Mouse (Mus musculus) ES-Bruce4 (cell line): ENCODE measurements around the gene Gm21304. TPM values are rescaled to one million over a fixed set of nuclear protein-coding genes. Genes with fewer than 3 reads are reported as not detected.

Experiments used
- H3K27ac ChIP-seq: 2 replicates; pipeline ENCODE4 v1.5.1; 2012; ENCODE audit warnings: low read length, inconsistent platforms; ENCODE audit not compliant: insufficient read depth
- H3K27me3 ChIP-seq: 2 replicates; pipeline ENCODE4 v1.6.1; 2012; ENCODE audit warnings: mild to moderate bottlenecking, low read length, inconsistent platforms; ENCODE audit not compliant: control insufficient read depth, poor library complexity, insufficient read depth, severe bottlenecking
- H3K36me3 ChIP-seq: 2 replicates; pipeline ENCODE4 v1.6.1; 2012; ENCODE audit warnings: inconsistent platforms, mild to moderate bottlenecking, low read length, moderate library complexity; ENCODE audit not compliant: control insufficient read depth, poor library complexity, insufficient read depth, severe bottlenecking
- H3K4me1 ChIP-seq: one replicate; pipeline ENCODE4 v1.8.1; 2011; ENCODE audit warnings: low read length; ENCODE audit not compliant: control insufficient read depth, insufficient read depth
- H3K4me3 ChIP-seq: 2 replicates; pipeline ENCODE4 v1.5.1; 2011; ENCODE audit warnings: low read depth, mild to moderate bottlenecking, low read length
- H3K9ac ChIP-seq: 2 replicates; pipeline ENCODE4 v1.6.1; 2012; ENCODE audit warnings: low read depth, mild to moderate bottlenecking, inconsistent platforms; ENCODE audit not compliant: poor library complexity, severe bottlenecking
- H3K9me3 ChIP-seq: replicated peaks from 2 replicates; pipeline ENCODE4 v1.6.1; 2012; ENCODE audit warnings: mild to moderate bottlenecking, low read length, inconsistent platforms; ENCODE audit not compliant: control insufficient read depth, poor library complexity, insufficient read depth, severe bottlenecking
- CTCF ChIP-seq: IDR thresholded peaks from one replicate; pipeline ENCODE4 v1.8.1; 2011; ENCODE audit warnings: low read depth, low read length
- EP300 ChIP-seq: IDR thresholded peaks from 2 replicates; pipeline ENCODE4 v1.6.1; 2011; ENCODE audit warnings: low read depth, low read length; ENCODE audit not compliant: insufficient read depth
- POLR2A ChIP-seq: IDR thresholded peaks from one replicate; pipeline ENCODE4 v1.8.1; 2011; ENCODE audit warnings: low read length; ENCODE audit not compliant: insufficient read depth
- polyA plus RNA-seq: library from polyadenylated mRNA; stranded (reverse); fragments of >200 nt; gene quantifications from 2 replicates; pipeline ENCODE4 v1.2.4, GENCODE M21; 2011; ENCODE audit warnings: low read depth; ENCODE audit not compliant: missing spikeins, insufficient read depth, insufficient read length

Gene Gm21304
- polyA plus RNA-seq, 1 experiment, result not detected

GRCm38 (mm10) chr10:104209655-104210054, 41.3 kb downstream of the Gm21304 start:
- H3K27me3 ChIP-seq, result no peaks in the 10 kb centered on the region
- no peaks in the 10 kb centered on the region for H3K36me3 ChIP-seq
- no peaks in the 10 kb centered on the region for H3K4me1 ChIP-seq
- H3K9me3 ChIP-seq, result no peaks in the 10 kb centered on the region
- H3K27ac ChIP-seq, result no peak overlapping the region
- no peak overlapping the region for H3K4me3 ChIP-seq
- no peak overlapping the region for H3K9ac ChIP-seq
- TF ChIP-seq CTCF (no peak), EP300 (no peak), POLR2A (no peak)

- H3K27me3 ChIP-seq, result no peaks in the 10 kb centered on the region
- no peaks in the 10 kb centered on the region for H3K4me1 ChIP-seq
- H3K9me3 ChIP-seq, result no peaks in the 10 kb centered on the region
- H3K27ac ChIP-seq, result no peak overlapping the region
- H3K9ac ChIP-seq, result no peak overlapping the region
- TF ChIP-seq CTCF, result no peak
- TF ChIP-seq EP300, result no peak
- no peak for TF ChIP-seq POLR2A
- no peak overlapping the region for H3K4me3 ChIP-seq
- no peaks in the 10 kb centered on the region for H3K36me3 ChIP-seq
Observed at GRCm38 (mm10) chr10:104210268-104210990, 42.1 kb downstream of the Gm21304 start.

GRCm38 (mm10) chr10:104214527-104214926, 46.2 kb downstream of the Gm21304 start:
- Histone ChIP-seq H3K27ac (no peak overlapping the region), H3K4me3 (no peak overlapping the region), H3K27me3 (no peaks in the 10 kb centered on the region), H3K36me3 (no peaks in the 10 kb centered on the region), H3K9ac (no peak overlapping the region), H3K4me1 (no peaks in the 10 kb centered on the region), H3K9me3 (no peaks in the 10 kb centered on the region)
- no peak for TF ChIP-seq POLR2A
- TF ChIP-seq EP300, result no peak
- TF ChIP-seq CTCF, result no peak

Other genes with a start within 250 kb of the Gm21304 start
- not detected in 2 replicates for gene Gm21293, start 25.5 kb upstream of the Gm21304 start, polyA plus RNA-seq
- gene Gm6763, start 17.0 kb upstream of the Gm21304 start, polyA plus RNA-seq, result not detected in 2 replicates
- gene Gm8764, start 8.5 kb upstream of the Gm21304 start, polyA plus RNA-seq, result not detected in 2 replicates
- gene Gm21312, start 8.5 kb downstream of the Gm21304 start, polyA plus RNA-seq, result not detected in 2 replicates
- not detected in 2 replicates for gene Gm20765, start 17.0 kb downstream of the Gm21304 start, polyA plus RNA-seq
- not detected in 2 replicates for gene Gm4340, start 25.5 kb downstream of the Gm21304 start, polyA plus RNA-seq